Mouse (Mus musculus): ENCODE measurements around the gene Cwc22.

GRCm38 (mm10) chr2:77984209-77984608, 38.0 kb upstream of the Cwc22 start:
- TF ChIP-seq CTCF (IDR thresholded peaks at IDR 0.05) (no peak), EP300 (IDR thresholded peaks at IDR 0.05) (no peak)

All from lung, postnatal 0 days (tissue).